Mouse (Mus musculus): ENCODE results near the gene Slc12a3. TPM values are rescaled to one million over a fixed set of nuclear protein-coding genes. Genes with fewer than 3 reads are reported as not detected.
"Not testable (repeated sequence)": the region's sequence is repeated elsewhere in the genome, so short reads cannot be mapped to it uniquely, and the experiment has no call there.

Slc12a3 gene
- total RNA-seq, 2 experiments from 2014 or later, result 0.36 to 0.51 TPM

DNA sequence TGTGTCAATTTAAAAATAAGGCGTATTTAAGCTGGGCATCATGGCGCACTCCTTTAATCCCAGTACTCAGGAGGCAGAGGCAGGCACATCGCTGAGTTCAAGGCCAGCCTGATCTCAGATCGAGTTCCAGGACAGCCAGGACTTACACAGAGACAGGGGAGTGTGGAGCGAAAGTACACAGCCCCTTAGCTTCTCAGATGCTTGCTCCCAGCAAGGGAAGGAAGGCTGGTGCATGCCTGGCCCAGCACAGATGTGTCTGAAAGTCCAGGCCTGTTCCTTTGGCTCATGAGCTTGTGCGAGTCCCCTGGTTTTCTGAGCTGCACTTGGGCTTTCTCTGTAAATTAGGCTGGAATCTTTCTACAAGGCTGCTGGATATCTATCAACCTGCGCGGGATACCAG is 61.9 kb downstream of the Slc12a3 start:
- DNase-seq (ENCODE audit: low spot score in 2 of 2), result no peak
- intact Hi-C loops (cut with DNase I), result no loop called here

DNA sequence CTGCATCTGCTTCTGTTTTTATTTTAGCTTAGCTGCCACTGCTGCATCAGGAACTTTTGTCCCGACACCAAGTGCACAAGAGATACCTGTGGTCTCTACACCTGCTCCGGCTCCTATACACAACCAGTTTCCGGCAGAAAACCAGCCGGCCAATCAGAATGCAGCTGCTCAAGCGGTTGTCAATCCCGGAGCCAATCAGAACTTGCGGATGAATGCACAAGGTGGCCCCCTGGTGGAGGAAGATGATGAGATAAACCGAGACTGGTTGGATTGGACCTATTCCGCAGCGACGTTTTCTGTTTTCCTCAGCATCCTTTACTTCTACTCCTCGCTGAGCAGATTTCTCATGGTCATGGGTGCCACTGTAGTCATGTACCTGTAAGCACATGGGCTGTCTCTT is 63.1 kb downstream of the Slc12a3 start:
- intact Hi-C loops (cut with DNase I), result no loop called here
- DNase-seq (ENCODE audit: low spot score in 2 of 2), result peak; percentile 56 to 77

DNA sequence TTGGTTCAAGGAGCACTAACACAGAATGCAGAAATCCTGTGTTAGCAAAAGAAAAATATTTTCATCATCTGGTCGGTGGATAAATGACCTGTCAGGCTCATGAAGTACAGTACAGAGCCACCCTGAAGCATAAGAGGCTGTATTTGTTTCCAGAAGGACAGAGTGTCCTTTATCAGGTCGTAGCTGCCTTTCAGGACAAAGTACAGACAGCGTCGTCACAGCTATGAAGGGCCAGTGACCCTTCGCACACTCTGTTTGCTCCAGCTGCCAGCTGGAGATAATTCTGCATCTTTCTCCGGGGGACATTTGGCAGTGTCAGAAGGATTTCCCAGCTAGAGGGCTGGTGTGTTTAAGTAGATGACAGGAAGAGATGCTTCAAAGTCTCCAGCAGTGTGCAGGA is 63.6 kb downstream of the Slc12a3 start:
- no peak for DNase-seq (ENCODE audit: low spot score in 2 of 2)
- intact Hi-C loops (cut with DNase I), result no loop called here

DNA sequence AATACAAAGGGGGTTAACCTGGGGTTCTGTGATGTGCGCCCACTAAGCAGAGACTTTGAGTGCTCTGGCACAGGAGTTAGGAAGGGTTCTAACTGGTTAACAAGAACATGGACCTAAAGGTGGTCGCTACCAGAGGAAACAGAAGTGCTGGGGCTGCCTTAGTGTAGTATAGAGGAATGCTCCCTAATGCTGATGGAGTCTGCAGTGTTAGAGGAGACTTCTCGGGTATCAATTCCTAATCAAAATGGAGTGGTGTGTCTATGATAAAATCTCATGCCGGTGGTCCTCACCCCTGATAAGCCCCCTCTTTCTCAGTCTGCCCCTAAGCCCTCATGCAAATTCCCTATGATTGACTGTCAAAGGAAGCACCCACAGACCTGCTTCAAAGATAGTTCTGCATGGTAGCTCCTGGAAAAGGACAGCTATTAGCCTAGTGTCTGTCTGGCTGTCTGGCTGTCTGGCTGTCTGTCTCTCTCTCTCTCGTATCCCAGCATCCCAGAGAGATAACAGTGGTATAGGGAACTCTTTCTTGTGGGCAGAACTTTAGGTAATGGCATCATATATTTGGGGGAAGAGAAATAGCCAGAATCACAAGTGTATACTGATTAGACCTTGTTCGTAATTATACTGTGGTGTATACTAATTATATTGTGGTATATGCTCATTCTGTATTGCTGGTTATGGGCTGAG is 67.0 kb downstream of the Slc12a3 start:
- DNase-seq (ENCODE audit: low spot score in 2 of 2), result no peak
- intact Hi-C loops (cut with DNase I), result loop anchor here (2.0 kb wide), 1 partner anchor 53 kb away; no protein-coding TSS in a partner anchor

DNA sequence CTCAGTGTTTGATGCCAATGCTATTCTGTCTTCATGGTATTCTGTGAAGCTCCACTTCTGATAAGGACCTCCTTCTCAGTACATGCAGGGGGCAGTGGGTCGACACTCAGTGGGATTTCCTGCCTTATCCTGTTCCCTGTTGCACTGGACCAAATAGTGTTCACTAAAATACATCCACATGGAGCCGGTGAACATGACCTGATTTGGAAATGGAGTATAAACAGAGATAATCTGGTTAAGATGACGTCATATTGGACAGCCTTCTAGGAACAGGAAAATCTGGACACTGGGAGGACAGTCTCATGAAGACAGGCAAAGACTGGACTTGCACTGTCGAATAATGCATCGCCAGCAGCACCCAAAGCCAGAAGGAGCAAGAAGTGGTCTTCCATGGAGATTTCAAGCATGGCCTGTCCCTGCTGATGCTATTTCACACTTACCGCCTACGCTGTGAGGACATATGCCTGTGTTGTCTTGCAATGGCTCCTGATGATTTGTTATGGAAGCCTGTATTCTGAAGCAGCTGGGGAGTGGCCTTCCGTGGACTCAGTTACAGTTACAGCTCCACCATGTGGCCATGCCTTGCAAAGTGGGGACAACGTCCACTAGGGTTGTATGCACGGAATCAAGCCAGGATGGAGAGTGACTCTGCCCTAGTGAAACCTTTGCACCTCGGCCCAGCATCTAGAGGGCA is 68.1 kb downstream of the Slc12a3 start:
- peak; percentile 49 to 75 for DNase-seq (ENCODE audit: low spot score in 2 of 2)
- intact Hi-C loops (cut with DNase I), result loop anchor here (2.0 kb wide), 1 partner anchor 54 kb away; no protein-coding TSS in a partner anchor

DNA sequence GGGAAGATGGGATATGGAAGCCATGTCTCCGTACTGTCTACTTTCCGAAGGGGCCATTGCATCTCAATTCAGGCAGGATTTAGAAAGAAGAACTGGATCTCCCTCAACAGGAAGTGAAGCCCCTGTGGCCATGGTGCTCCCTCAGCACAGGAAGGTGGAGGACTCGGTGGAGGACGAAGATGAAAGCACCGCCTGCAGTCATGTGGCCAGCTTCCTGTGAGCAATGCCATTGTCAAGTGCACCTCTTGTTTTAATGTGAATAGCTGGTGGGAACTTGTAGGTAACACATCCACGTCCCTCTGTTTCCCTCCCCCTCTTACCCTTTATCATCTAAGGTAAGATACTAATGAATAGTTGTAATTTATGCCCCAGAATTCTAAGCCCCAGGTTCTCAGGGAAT is 69.6 kb downstream of the Slc12a3 start:
- intact Hi-C loops (cut with DNase I), result no loop called here
- DNase-seq (ENCODE audit: low spot score in 2 of 2), result no peak

DNA sequence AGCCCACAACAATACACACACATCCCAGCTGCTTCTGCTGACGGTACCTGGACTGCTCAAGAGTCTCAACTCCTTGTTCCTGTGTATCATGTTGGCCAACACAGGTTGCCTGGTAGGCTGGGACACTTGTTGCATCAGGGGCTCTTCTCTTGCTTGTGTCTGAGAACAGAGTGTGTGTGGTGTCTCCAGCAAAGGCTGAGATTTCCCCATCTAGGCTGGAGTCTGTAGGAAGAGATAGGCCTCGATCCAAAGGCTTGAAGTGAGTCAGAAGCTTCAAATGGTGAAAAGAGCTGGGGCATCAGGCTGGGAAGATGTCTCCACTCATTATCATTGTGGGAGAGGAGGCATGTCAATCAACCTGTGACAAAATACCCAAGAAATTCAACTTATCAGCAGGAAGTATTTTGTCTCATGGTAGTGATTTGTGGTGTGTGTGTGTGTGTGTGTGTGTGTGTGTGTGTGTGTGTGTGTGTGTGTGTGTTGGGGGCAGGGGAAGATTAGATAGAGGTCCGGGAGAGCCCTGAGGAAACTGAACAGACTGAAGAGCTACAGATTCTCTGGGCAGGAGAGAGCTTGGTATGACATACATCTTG is 70.5 kb downstream of the Slc12a3 start:
- DNase-seq (ENCODE audit: low spot score in 2 of 2), result no peak
- intact Hi-C loops (cut with DNase I), result no loop called here

DNA sequence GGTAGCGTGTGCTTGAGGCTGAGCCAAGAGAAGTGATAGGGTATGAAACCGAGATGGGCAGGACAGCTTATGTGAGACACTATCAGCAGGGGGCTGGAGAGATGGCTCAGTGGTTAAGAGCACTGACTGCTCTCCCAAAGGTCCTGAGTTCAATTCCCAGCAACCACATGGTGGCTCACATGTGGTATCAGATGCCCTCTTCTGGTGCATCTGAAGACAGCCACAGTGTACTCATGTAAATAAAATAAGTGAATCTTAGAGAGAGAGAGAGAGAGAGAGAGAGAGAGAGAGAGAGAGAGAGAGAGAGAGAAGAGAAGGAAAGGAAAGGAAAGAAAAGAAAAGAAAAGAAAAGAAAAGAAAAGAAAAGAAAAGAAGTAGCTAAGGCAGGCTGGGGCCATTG is 71.0 kb downstream of the Slc12a3 start:
- DNase-seq (ENCODE audit: low spot score in 2 of 2); intact Hi-C loops (cut with DNase I): not testable (repeated sequence)

DNA sequence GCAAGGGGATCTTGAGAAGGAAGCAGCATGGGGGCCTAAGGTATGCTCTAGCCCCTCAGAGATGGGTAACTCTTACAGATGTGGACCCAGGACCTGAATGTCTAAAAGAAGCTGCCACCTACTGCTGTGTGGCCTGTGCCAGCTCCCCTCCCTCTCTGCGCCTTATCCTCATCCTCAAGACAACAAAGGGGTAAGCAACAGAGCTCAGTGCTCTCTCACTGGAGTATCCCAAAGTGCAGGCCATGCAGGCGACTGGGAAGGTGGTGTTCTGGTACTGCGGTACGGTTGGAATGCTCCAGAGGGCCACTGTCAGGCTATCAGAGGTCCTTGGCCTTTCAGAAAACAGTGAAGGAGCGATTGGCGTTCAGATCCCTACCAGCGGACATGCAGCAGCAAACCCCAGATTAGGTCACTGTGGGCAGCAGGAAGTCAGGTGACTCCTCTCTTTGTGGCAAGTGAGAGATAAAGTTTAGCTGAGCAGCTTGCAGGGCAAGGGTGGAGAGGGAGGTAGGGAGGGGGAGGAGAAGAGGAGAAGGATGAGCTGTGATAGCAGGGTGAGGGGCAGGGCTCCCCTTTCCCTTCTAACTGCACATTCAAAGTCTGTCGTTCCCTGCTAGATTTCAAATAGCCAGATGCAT is 79.6 kb downstream of the Slc12a3 start:
- intact Hi-C loops (cut with DNase I), result no loop called here
- no peak for DNase-seq (ENCODE audit: low spot score in 2 of 2)

DNA sequence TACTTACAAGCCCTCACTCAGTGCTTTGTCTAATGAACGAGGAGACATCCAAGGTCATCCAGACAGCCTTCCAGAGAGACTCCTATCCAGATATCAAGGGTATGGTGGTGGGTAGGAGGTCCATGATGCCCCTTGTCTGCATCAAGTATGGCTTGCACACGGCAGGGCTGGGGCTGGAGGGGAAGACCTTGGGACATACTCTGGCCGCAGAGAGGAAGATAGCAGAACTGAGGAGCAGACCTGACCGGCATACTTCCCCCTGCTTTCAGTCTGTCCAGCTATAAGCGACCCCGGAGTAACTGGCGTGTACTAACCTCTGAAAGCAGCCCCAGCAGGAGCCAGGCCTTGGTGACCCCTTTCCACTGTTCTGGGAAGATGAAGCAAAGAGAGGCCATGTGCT is 80.5 kb downstream of the Slc12a3 start:
- no peak for DNase-seq (ENCODE audit: low spot score in 2 of 2)
- intact Hi-C loops (cut with DNase I), result no loop called here

DNA sequence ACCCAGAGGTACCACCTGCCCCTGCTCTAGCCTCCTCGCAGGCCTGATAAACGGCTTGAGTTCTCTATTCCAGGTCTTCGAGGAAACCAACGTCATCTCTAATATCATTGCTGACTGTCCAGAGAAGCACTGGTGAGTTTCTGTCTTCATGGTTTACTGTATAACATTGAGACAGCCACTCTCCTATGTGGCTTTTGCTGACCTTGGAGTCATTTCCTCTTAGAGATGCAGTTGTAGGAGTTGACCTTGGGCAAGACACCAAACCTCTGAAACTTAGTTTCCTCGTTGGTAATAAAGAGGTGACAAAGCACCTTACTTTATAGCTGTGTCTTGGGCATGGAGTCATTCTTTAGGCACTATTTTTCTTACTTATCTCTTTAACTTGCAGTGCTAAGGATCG is 83.5 kb downstream of the Slc12a3 start:
- intact Hi-C loops (cut with DNase I), result no loop called here
- DNase-seq (ENCODE audit: low spot score in 2 of 2), result no peak

DNA sequence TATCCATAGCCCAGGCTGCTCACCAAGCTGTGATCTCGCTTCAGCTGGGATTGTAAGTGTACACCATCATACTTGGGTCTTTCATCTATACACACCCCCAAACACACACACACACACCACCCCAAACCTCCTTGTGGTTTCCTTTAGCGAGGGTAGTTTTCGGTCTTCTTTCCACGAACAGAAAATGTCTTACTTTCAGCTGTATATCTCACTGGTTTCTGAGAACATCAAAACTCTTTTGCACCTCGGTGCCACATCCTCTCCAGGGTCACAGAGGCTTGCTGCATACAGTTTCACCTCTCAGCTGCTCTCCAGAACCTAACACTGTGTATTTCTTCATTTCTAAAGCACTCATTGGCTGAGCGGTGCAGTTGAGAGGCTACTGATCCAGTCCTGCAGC is 84.5 kb downstream of the Slc12a3 start:
- intact Hi-C loops (cut with DNase I), result no loop called here
- no peak for DNase-seq (ENCODE audit: low spot score in 2 of 2)

DNA sequence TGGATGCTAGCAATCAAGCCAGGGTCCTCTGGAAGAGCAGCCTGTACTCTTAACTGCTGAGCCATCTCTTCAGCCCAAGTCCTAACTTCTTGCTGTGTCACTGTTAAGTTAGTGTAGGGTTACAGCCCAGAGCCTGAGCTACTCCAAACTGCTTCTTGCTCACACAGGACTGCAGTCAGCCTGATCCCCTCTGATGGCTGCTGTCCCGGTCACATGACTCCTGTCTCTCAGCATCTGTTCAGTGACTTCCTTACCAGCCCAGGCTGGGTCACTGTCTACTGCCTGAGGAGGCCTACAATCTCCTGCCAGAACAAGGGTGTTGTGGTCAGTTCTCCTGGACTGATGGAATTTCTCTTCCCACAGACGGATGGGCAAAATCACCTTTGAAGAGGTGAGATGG is 86.2 kb downstream of the Slc12a3 start:
- intact Hi-C loops (cut with DNase I), result no loop called here

More for the DNA sequence above, 86.2 kb downstream of the Slc12a3 start:
- no peak for DNase-seq (ENCODE audit: low spot score in 2 of 2)

Small RNA genes within 50 kb of the gene (microRNA-seq; reads per million reads assigned to microRNA genes)
- 2,004 to 2,212 reads per million in 2 experiments for gene Mir138-2

Other genes starting within 250 kb of the Slc12a3 start
- gene Bbs2, start 230.3 kb upstream of the Slc12a3 start, total RNA-seq (2021), result 10 to 100 TPM; 20.1 to 20.3 TPM
- gene Mt4, start 192.0 kb upstream of the Slc12a3 start, total RNA-seq (2021), result not detected
- gene Mt3, start 176.6 kb upstream of the Slc12a3 start, total RNA-seq (2021), result 100 to 1,000 TPM; 740 to 758 TPM
- gene Mt2, start 156.5 kb upstream of the Slc12a3 start, total RNA-seq (2021), result 100 to 1,000 TPM; 269 to 360 TPM
- gene Mt1, start 150.1 kb upstream of the Slc12a3 start, total RNA-seq (2021), result 100 to 1,000 TPM; 333 to 369 TPM
- 10 to 100 TPM; 46.6 to 52.8 TPM for gene Nup93, start 114.6 kb upstream of the Slc12a3 start, total RNA-seq (2021)
- gene Herpud1, start 57.2 kb downstream of the Slc12a3 start, total RNA-seq (2021), result 10 to 100 TPM; 48.8 to 60.8 TPM
- under 1 TPM; 0.24 to 0.30 TPM for gene Nlrc5, start 105.2 kb downstream of the Slc12a3 start, total RNA-seq (2021)
- gene Cpne2, start 203.8 kb downstream of the Slc12a3 start, total RNA-seq (2021), result 10 to 100 TPM; 23.3 to 27.0 TPM

Data from left cerebral cortex, postnatal 14 days (tissue).